Mouse (Mus musculus): ENCODE measurements at regions not wholly inside any gene's neighbourhood (a gene's known extent, or its start where the extent isn't known, plus 50 kb on each side); places are given as distances from the start of the nearest gene placed in this dataset.

DNA sequence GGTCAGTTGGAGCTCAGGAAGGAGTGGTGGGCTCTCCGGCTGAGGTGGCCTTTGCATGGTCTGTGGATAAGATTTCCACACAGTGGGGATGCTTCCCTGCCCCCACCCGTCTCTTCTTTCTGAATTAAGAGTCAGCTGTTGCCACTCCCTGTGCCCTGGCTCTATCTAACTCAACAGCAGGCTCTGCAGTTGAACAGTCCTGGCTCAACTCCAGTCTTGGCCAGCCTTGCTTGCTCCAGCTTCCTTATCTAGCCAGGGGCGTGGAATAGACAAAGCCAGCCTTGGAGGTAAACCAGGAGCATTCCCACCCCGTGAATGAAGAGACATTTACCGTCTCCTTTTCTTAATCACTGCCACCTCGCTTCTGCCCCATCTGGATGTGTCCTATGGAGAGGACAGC lies 89.7 kb downstream of the Mn1 start:
- DNase-seq (ENCODE audit: low spot score in 2 of 2) = no peak

GRCm38 (mm10) chr5:111507332-111507731 lies 90.2 kb downstream of the Mn1 start:
- no peak for DNase-seq (ENCODE audit: low spot score in 2 of 2)

GRCm38 (mm10) chr5:111509014-111509561 lies 91.9 kb downstream of the Mn1 start:
- no peak for DNase-seq (ENCODE audit: low spot score in 2 of 2)

GRCm38 (mm10) chr5:111509575-111510057 lies 92.5 kb downstream of the Mn1 start:
- DNase-seq (ENCODE audit: low spot score in 2 of 2) = no peak

DNA sequence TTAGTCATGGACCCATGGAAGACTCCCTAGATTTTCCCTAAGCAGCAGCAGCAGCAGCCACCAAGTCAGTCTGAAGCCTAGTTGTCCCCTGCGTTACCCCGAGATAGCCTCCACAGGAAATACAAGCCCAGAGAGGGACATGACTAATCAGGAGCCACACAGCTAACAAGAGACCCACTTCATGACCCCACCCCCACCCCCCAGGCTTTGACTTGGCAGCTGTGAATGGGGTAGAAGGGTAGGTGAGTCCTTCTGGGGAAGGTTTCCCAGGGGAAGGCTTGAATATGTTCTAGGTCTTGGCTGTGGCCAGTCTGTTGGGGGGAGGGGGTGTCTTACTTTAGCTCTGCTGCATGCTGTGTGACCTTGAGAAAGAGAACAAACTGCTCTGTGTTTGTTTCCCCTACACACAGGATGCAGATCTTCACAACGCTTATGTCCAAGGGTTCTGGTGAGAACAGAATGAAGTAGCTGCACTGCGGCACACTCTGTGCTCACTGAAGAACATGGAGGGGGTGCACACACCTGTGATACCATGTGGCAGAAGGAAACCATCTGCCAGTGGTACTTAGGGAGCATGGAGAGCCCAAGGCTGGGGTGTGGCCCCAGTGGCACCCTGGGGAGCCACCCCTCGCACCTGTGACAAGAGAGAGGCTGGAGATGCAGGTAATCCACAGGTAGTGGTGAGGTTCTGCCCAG lies 93.2 kb downstream of the Mn1 start:
- DNase-seq (ENCODE audit: low spot score in 2 of 2) = no peak

DNA sequence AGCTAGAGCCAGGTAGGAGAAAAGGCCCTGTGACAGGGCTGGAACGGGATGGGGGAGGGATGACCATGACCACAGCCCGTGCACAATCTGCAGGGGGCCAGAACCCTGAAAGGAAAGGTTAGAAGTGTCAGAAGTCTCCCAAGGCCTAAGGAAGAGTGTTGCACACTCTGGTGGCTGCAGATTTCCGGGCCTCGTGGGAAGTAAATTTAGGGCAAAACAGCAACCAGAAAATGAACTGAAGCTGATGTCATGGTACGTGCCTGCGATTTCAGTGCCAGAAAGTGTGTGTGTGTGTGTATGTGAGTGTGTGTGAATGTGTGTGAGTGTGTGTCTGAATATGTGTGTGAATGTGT lies 93.7 kb downstream of the Mn1 start:
- DNase-seq (ENCODE audit: low spot score in 2 of 2) = no peak

DNA sequence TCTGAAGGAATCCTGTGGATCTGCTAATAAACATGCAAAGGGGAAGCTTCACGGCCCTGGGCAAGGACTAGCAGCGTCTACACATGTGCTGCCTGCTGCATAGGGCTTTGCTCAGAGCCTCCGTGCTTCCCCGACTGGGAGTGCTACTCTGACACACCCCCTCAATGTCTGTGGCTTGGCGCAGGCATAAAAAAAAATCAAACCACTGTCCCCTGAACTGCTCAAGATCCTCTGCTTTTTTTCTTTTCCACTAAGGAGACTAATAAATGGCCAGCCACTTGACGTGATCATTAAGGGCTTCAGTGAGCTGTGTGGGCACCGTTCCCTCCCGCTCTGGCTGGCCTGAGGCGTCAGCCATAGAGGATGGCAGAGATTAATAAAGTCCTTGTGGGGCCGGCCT lies 94.8 kb downstream of the Mn1 start:
- DNase-seq (ENCODE audit: low spot score in 2 of 2) = no peak

- DNase-seq (ENCODE audit: low spot score in 2 of 2) = no peak
Measured at GRCm38 (mm10) chr5:111513976-111514375, 96.8 kb downstream of the Mn1 start.

GRCm38 (mm10) chr5:111519059-111519458 lies 101.9 kb downstream of the Mn1 start:
- DNase-seq (ENCODE audit: low spot score in 2 of 2) = no peak

DNA sequence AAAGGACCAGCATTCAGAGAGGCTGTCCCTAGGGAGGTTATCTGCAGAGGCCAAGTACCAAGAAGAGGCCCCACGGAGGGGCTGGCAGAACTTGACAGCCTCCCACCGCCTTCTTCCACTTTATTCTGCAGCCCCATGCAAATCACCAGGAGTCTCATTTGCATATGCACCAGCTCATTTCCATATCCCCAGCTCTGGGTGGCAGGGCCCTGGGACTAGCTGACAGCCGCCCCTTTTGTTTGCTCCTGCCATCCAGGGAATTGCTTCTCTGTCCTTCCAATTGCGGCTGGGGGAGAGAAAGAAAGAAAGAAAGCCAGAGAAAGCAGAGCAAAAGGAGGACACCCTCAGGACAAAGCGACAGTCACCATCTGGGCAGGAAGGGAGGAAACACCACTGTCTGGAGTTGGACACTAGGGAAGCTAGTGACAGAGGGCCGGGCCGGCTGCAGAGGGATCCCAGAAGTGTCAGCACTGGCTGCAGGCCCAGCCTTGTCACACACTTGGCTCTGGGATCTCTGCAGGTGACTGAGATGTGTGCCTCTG lies 102.4 kb downstream of the Mn1 start:
- no peak for DNase-seq (ENCODE audit: low spot score in 2 of 2)

GRCm38 (mm10) chr5:111521866-111522265 lies 104.7 kb downstream of the Mn1 start:
- DNase-seq (ENCODE audit: low spot score in 2 of 2) = no peak

DNA sequence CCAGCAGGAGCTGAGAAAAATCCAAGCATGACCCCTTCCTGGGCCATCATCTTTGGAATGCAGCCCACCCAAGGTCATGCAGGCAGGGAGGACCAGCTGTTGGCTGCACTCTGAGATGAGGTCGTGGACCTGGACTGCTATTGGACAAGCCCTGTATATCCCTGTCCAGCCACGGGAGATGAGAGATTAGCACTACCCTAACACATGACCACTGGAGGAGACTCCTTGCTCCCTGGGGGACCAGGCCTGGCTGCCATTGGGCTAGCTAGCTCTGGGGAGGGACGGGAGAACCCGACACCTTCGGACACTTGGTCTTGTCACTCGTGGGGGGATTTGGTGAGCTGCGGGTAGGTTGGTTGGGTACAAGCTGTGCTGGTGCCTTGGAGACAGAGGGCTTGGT lies 105.4 kb downstream of the Mn1 start:
- no peak for DNase-seq (ENCODE audit: low spot score in 2 of 2)

GRCm38 (mm10) chr5:111527741-111528140 lies 110.6 kb downstream of the Mn1 start:
- DNase-seq (ENCODE audit: low spot score in 2 of 2) = no peak

- no peak for DNase-seq (ENCODE audit: low spot score in 2 of 2)
Measured at GRCm38 (mm10) chr5:111529096-111529495, 111.9 kb downstream of the Mn1 start.

DNA sequence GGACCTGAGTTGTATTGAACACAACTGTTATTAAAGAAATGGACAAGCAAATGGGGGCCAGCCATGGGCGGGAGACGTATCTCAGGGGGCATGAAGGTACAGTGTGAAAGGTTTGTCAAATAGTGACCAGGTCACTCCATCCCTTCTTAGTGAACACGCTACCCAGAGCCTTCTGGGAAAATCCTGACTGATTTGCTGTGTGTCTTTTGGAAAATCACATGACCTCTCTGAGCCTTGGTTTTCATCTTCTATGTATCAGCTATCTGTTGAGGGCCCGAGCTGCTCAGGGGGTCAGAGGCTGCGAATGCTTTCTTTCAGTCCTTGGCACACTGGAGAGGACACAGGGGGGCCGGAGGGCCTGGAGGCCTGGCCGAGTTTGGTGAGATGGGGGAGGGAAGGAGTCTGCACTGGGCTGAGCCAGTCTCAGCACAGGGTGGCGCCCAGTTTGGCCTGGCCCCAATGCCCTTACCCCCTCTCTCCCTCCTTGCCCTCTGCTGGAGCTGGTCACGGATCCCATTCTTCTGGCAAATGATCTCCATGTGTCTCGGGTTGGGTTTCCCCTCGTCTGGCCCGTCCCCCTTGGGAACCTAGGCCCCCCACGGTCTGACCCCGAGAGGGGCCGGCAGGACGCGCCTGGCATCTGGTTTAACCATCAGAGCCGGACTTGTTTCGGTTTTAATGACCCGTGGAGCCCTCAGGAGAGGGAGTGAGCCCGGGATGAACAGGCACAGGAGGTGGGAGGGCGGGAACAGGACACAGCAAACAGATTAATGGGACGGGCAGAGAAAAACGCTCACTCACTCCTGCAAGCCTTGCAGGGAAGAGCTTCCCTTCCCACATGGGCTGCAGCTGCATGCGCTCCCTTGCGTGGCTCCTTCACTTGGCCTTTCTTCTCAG lies 113.7 kb downstream of the Mn1 start:
- DNase-seq (ENCODE audit: low spot score in 2 of 2) = no peak

DNA sequence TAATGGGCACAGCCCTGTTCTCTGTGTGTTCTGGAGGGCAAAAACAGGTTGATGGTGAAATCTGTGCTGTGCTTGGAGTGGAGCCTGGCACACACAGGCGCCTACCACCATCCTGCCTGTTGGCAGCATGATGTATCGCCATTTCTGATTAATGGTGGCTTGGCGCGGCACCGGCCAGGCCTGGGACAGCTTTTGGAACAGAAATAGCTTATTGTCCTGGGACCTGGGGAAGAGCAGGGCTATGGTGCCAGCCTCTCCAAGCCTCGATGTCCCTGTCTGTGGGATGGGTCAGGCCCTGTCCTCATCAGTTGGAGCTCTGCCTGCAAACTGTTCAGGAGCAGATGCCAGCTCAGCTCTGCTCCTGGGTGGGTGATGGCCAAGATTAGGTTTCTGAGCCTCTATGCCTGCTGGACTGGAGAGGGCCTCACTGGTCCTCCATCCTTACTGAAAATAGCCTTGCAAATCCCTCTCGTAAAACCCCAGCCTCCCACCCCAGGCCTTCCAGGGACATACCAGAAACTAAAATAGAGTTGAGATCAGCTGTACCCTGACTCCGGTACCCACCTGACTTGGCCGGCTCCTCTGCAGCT lies 115.4 kb downstream of the Mn1 start:
- no peak for DNase-seq (ENCODE audit: low spot score in 2 of 2)

DNA sequence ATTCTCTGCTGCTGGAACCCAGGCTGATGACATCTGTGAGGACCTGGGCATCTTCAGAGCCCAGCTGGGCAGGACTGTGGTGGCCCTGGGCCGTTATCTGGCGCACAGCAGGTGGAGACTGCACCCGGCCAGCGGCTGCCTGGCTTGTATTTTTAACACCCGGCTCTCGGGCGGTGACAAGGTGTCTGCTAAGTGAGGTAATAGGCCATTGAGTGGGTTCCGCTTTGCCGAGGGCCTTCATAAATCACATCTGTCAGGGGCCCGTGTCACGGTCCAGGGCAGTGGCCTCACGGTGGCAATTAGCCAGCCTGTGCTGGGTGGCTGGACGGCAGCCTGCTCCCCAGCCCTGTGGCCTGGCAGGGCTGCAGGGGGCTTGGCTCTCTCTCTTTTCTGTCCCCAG lies 118.8 kb downstream of the Mn1 start:
- no peak for DNase-seq (ENCODE audit: low spot score in 2 of 2)

- DNase-seq (ENCODE audit: low spot score in 2 of 2) = no peak
Measured at GRCm38 (mm10) chr5:111538560-111539450, 121.6 kb downstream of the Mn1 start.

- no peak for DNase-seq (ENCODE audit: low spot score in 2 of 2)
Measured at GRCm38 (mm10) chr5:111540486-111540885, 123.3 kb downstream of the Mn1 start.

GRCm38 (mm10) chr5:111542077-111542476 lies 124.9 kb downstream of the Mn1 start:
- DNase-seq (ENCODE audit: low spot score in 2 of 2) = no peak
